Mouse (Mus musculus): ENCODE measurements at regions not wholly inside any gene's neighbourhood (a gene's known extent, or its start where the extent isn't known, plus 50 kb on each side); places are given as distances from the start of the nearest gene placed in this dataset.

- TF ChIP-seq CTCF (conservative IDR thresholded peaks at IDR 0.05; ENCODE audit: low read length) (no peak), NANOG (IDR thresholded peaks at IDR 0.05; ENCODE audit: borderline replicate concordance, low read length) (no peak)
These were observed 385.0 kb upstream of the Rora start for GRCm38 (mm10) chr9:68268551-68268950.
